Mouse (Mus musculus) embryonic facial prominence, embryonic 11.5 days (tissue): ENCODE data around the gene Milr1. TPM values are rescaled to one million over a fixed set of nuclear protein-coding genes. Genes with fewer than 3 reads are reported as not detected.
"Not testable (repeated sequence)": the region's sequence is repeated elsewhere in the genome, so short reads cannot be mapped to it uniquely, and the experiment has no call there.

Source experiments
- ATAC-seq: fragments of 200-750 bp; cut with Nextera tagmentation; replicated peaks from 2 replicates; pipeline ENCODE4 v1.8.0; 2017; ENCODE audit warnings: low read depth; ENCODE audit not compliant: insufficient number of reproducible peaks, low FRiP score, low TSS enrichment
- DNase-seq: peaks from one replicate; pipeline ENCODE4 v3.0.0-alpha.2; 2015; ENCODE audit warnings: low spot score
- H3K27ac ChIP-seq: fragments of 300-500 bp; sonication (generic); replicated peaks from 2 replicates; pipeline ENCODE4 v1.5.1; 2014; ENCODE audit warnings: mild to moderate bottlenecking, low read depth, low read length, control low read depth
- H3K27me3 ChIP-seq: fragments of 300-500 bp; sonication (generic); 2 replicates; pipeline ENCODE4 v1.6.1; 2014; ENCODE audit warnings: mild to moderate bottlenecking, low read length, moderate library complexity, mixed read lengths; ENCODE audit not compliant: control insufficient read depth, insufficient read depth
- H3K36me3 ChIP-seq: fragments of 300-500 bp; sonication (generic); replicated peaks from 2 replicates; pipeline ENCODE4 v1.6.1; 2014; ENCODE audit warnings: low read depth, mild to moderate bottlenecking, low read length, moderate library complexity, mixed read lengths; ENCODE audit not compliant: control insufficient read depth, insufficient read depth
- H3K4me1 ChIP-seq: fragments of 300-500 bp; sonication (generic); 2 replicates; pipeline ENCODE4 v1.6.1; 2014; ENCODE audit warnings: low read length, mixed read lengths; ENCODE audit not compliant: control insufficient read depth, insufficient read depth
- H3K4me2 ChIP-seq: fragments of 300-500 bp; sonication (generic); 2 replicates; pipeline ENCODE4 v1.6.1; 2014; ENCODE audit warnings: low read depth, mild to moderate bottlenecking, control low read depth, low read length, moderate library complexity
- H3K4me3 ChIP-seq: fragments of 300-500 bp; sonication (generic); 2 replicates; pipeline ENCODE4 v1.5.1; 2014; ENCODE audit warnings: low read depth, low read length, control low read depth
- H3K9ac ChIP-seq: fragments of 300-500 bp; sonication (generic); replicated peaks from 2 replicates; pipeline ENCODE4 v1.6.1; 2014; ENCODE audit warnings: mild to moderate bottlenecking, control low read depth, low read length
- H3K9me3 ChIP-seq: fragments of 300-500 bp; sonication (generic); replicated peaks from 2 replicates; pipeline ENCODE4 v1.6.1; 2016; ENCODE audit warnings: mild to moderate bottlenecking, low read length, inconsistent platforms, mixed read lengths; ENCODE audit not compliant: control insufficient read depth
- WGBS: fragments of 180-500 bp; shearing (Covaris S2); extraction: QIAGEN DNeasy Blood & Tissue Kit; methylation state at CpG from one replicate; pipeline ENCODE4 v1.1.7; 2014; 5-methylcytosine and 5-hydroxymethylcytosine counted together
- polyA plus RNA-seq: library from polyadenylated mRNA; unstranded; fragments of >200 nt; fragmentation: Nextera tagmentation; extraction: Ambion mirVana; gene quantifications from 2 replicates; pipeline ENCODE4 v1.2.1, GENCODE M21; 2014

The Milr1 gene
- polyA plus RNA-seq, 1 experiment from 2014 or later: 0.94 TPM

- Histone ChIP-seq H3K9ac (no peak overlapping the region), H3K4me3 (no peak overlapping the region), H3K36me3 (no peaks in the 10 kb centered on the region), H3K4me2 (no peak overlapping the region), H3K4me1 (no peaks in the 10 kb centered on the region), H3K27me3 (no peaks in the 10 kb centered on the region), H3K9me3 (no peaks in the 10 kb centered on the region), H3K27ac (no peak overlapping the region)
- WGBS: 84% methylated on average over 10 of the region's 10 CpGs
- ATAC-seq (no peak), DNase-seq (no peak)
Observed at GRCm38 (mm10) chr11:106724176-106724915, 26.7 kb upstream of the Milr1 start.

DNA sequence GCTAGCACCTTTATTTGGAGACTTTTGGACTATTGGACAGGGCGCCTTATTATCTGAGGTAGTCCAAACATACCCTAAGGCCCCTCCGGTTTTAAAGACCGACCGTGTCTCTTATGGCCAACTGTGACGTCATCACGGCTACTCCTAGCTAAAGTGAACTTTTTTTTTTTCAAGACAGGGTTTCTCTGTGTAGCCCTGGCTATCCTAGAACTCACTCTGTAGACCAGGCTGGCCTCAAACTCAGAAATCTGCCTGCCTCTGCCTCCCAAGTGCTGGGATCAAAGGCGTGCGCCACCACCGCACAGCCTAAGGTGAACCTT is 26.1 kb upstream of the Milr1 start:
- DNase-seq, H3K4me1 ChIP-seq, H3K27ac ChIP-seq, H3K4me2 ChIP-seq, H3K4me3 ChIP-seq, H3K9ac ChIP-seq, H3K27me3 ChIP-seq, H3K36me3 ChIP-seq, H3K9me3 ChIP-seq, ATAC-seq: not testable (repeated sequence)
- WGBS: 93% methylated on average over 9 of the region's 9 CpGs

DNA sequence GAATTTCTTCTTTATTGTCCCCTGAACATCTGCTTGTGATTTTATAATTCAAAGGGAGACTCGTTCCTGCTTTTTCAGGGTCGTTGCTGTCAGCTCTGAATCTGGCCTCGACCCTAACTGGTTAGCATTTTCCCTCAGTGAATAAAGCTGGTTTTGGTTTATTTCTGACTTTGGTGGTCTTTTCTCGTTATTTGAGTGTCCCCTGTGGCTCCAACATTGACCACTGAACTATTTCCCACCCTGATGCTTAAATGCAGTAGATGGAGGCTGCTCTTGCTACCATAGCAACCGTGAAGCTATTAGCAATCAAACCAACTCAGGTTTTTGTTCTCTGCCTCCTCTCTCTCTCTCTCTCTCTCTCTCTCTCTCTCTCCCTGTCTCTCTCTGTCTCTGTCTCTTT is 23.1 kb upstream of the Milr1 start:
- H3K9me3 ChIP-seq: no peaks in the 10 kb centered on the region
- no peaks in the 10 kb centered on the region for H3K36me3 ChIP-seq
- ATAC-seq: no peak
- H3K4me2 ChIP-seq: no peak overlapping the region
- 28% methylated on average over 5 of the region's 5 CpGs for WGBS
- DNase-seq: peak; percentile 66
- H3K27me3 ChIP-seq: no peaks in the 10 kb centered on the region
- no peak overlapping the region for H3K9ac ChIP-seq
- H3K4me1 ChIP-seq: no peaks in the 10 kb centered on the region
- H3K27ac ChIP-seq: 0 out of 2 replicates have a peak overlapping the region, but pooled peaks have one; percentile 24
- no peak overlapping the region for H3K4me3 ChIP-seq

- Histone ChIP-seq H3K36me3 (no peaks in the 10 kb centered on the region), H3K27ac (no peak overlapping the region), H3K4me3 (no peak overlapping the region), H3K4me2 (no peak overlapping the region), H3K9ac (no peak overlapping the region), H3K9me3 (no peaks in the 10 kb centered on the region), H3K4me1 (no peaks in the 10 kb centered on the region), H3K27me3 (no peaks in the 10 kb centered on the region)
- no peak for ATAC-seq
- 70% methylated on average over 10 of the region's 10 CpGs for whole genome bisulfite sequencing
- no peak for DNase-seq
Observed at GRCm38 (mm10) chr11:106728402-106729366, 22.3 kb upstream of the Milr1 start.

DNA sequence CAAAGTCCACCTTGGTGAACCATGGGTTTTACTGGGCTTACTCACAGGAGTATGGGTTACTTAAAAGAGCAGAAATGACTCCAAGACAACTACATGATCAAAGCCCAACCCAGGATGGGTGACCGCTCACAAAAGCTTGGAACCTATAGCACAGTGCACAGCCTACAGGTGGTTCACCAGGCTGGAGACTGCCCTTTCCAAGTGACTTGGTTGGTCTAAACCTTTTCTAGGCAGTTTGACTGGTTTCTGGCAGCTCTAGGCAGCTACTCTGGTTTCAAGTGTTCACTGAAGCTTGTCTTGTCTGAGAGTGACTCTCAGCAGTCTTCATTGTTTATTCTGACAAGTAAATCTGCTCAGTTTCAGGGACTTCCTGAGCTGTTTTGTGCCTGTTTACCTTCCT is 21.4 kb upstream of the Milr1 start:
- Histone ChIP-seq H3K9me3 (no peaks in the 10 kb centered on the region), H3K27ac (no peak overlapping the region), H3K9ac (no peak overlapping the region), H3K4me2 (no peak overlapping the region), H3K4me3 (no peak overlapping the region), H3K36me3 (no peaks in the 10 kb centered on the region), H3K4me1 (no peaks in the 10 kb centered on the region), H3K27me3 (no peaks in the 10 kb centered on the region)
- ATAC-seq (no peak), DNase-seq (no peak)
- WGBS: 94% methylated on average over 1 of the region's 1 CpGs

- Histone ChIP-seq H3K4me1 (no peaks in the 10 kb centered on the region), H3K9ac (no peak overlapping the region), H3K4me2 (no peak overlapping the region), H3K36me3 (no peaks in the 10 kb centered on the region), H3K4me3 (no peak overlapping the region), H3K27me3 (no peaks in the 10 kb centered on the region), H3K9me3 (no peaks in the 10 kb centered on the region), H3K27ac (no peak overlapping the region)
- 86% methylated on average over 4 of the region's 4 CpGs for WGBS
- ATAC-seq (no peak), DNase-seq (no peak)
Observed at GRCm38 (mm10) chr11:106730714-106731113, 20.3 kb upstream of the Milr1 start.

- Histone ChIP-seq H3K9ac (no peak overlapping the region), H3K4me2 (no peak overlapping the region), H3K9me3 (no peaks in the 10 kb centered on the region), H3K4me1 (no peaks in the 10 kb centered on the region), H3K36me3 (no peaks in the 10 kb centered on the region), H3K4me3 (no peak overlapping the region), H3K27ac (no peak overlapping the region), H3K27me3 (no peaks in the 10 kb centered on the region)
- no peak for DNase-seq
- ATAC-seq: no peak
- WGBS: 70% methylated on average over 3 of the region's 3 CpGs
Observed at GRCm38 (mm10) chr11:106736614-106737013, 14.4 kb upstream of the Milr1 start.

DNA sequence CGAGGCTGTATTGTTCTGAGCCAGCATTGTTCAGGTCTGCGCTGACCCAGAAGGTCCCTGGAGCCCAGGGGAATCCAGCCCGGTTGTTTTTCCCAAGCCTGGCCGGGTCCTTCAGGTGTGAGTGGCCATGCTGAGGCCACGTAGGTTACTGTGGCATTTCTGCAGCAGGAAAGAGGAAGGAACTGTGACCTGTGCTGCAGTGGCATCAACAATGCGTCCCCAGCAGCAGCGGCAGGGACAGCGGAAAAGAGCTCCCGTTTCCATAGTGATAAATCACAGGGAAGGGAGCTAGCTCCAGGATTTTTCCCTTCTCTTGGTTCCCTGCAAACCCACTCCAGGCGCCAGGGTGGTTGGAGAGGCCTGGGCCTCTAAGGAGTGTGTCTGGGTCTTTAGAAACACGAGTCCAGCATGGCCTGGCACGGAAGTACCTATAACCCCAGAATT is 13.8 kb upstream of the Milr1 start:
- ATAC-seq (0 out of 2 replicates have a peak, but pooled peaks have one; percentile 29), DNase-seq (no peak)
- 16% methylated on average over 12 of the region's 12 CpGs for WGBS
- no peaks in the 10 kb centered on the region for H3K4me1 ChIP-seq
- H3K36me3 ChIP-seq: no peaks in the 10 kb centered on the region
- H3K4me2 ChIP-seq: no peak overlapping the region
- H3K4me3 ChIP-seq: no peak overlapping the region
- no peaks in the 10 kb centered on the region for H3K27me3 ChIP-seq
- H3K9ac ChIP-seq: peak overlapping the region; percentile 29; the same call in 1 of the 2 replicates
- no peaks in the 10 kb centered on the region for H3K9me3 ChIP-seq
- H3K27ac ChIP-seq: no peak overlapping the region
